Mouse (Mus musculus): ENCODE data around the gene Gas7. TPM values are rescaled to one million over a fixed set of nuclear protein-coding genes. Genes with fewer than 3 reads are reported as not detected.

Gas7 gene
- total RNA-seq, 4 experiments from 2014 or later = 7.8 to 10.3 (median 8.3) TPM

DNA sequence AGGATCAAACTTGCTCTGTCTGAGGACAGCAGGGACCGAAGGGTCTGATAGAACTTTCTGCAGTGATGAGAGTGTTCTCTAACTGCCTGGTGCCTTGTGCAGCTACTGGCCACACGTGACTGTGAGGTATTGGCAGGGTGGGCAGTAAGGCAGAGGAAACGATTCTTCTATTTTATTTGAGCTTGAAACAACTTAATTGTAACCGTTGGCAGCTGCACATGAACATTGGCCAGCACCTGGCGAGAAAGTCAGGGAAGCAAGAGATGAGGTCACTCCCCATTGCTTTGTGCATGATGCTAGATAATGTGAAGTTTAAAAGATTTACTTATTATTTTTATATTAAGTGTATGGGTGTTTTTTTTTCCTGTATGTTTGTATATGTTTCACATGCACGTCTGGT is 77.9 kb downstream of the Gas7 start:
- no peak for DNase-seq (ENCODE audit: low spot score)

DNA sequence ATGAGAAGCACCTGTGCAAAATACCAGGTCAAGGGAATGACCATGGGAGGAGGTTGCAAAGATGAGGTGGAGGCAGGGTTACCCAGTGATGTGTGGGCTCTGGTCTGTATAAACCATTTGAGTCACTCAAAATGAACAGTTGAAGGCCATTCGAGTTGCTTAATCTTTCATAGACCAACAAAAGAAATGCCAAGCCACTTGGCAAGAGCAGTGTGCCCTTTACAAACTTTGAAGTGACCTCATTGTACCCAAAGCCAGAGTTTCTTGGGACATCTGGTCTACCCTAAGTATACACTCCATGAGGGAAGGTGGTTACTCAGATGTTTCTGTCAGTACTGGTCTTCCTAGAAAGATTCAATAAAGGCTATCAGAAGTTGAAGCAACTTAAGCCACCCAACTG is 80.5 kb downstream of the Gas7 start:
- no peak for DNase-seq (ENCODE audit: low spot score)

DNA sequence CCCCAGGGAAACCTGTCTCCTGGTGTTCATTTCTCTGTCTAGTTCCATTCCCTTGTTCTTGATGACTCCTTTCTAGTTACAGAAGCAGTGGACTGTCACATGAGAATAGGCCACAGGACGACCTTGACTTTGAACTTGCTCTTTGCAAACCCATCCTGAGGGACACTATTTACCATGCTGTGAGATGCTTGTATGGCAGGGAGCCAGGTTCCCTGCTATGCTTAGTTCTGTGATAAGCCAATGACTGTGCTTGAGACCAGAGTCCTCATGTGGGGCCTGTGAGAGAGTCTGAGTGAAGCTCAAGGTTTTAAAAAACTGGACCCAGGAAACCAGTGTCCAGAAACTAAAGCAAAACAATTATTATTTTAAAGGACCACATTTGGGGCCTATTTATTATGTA is 81.2 kb downstream of the Gas7 start:
- DNase-seq (ENCODE audit: low spot score) = no peak

DNA sequence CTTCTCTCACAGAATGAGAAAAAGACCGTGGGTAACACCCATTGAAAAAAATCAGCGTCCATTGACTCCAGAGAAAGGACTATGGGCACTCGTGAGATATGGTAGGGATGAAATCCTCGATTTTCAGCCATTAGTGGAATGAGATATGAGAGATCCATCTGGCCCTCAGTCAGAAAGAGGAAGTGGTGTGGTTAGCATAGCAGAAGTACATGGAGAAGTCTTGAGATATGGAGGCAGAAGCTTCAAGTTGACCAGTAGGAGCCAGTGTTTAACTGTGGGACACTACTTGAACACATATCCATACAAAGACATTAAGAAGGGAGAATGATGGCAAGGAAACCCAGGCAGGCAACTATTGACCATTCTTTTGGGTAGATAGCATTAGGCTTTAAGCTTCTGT is 82.1 kb downstream of the Gas7 start:
- no peak for DNase-seq (ENCODE audit: low spot score)

DNA sequence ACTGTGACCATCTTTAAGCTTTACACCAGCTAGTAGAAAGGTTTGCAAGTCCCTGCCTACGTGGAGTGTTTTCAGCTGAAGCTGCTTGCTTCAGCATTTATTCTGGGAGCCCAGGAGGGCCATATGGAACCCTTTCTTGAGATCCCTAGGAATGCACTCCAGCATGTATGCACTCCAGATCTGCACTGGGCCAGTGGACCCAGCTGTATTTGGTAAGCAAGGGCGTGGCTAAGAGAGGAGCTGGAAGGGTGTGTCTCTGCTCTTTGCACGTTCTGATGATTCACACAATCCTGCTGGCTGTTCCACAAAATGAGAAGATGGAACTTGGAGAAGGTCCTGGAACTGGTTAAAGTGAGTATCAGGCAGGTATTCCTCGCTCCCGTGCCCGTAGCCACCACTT is 83.3 kb downstream of the Gas7 start:
- DNase-seq (ENCODE audit: low spot score) = no peak

DNA sequence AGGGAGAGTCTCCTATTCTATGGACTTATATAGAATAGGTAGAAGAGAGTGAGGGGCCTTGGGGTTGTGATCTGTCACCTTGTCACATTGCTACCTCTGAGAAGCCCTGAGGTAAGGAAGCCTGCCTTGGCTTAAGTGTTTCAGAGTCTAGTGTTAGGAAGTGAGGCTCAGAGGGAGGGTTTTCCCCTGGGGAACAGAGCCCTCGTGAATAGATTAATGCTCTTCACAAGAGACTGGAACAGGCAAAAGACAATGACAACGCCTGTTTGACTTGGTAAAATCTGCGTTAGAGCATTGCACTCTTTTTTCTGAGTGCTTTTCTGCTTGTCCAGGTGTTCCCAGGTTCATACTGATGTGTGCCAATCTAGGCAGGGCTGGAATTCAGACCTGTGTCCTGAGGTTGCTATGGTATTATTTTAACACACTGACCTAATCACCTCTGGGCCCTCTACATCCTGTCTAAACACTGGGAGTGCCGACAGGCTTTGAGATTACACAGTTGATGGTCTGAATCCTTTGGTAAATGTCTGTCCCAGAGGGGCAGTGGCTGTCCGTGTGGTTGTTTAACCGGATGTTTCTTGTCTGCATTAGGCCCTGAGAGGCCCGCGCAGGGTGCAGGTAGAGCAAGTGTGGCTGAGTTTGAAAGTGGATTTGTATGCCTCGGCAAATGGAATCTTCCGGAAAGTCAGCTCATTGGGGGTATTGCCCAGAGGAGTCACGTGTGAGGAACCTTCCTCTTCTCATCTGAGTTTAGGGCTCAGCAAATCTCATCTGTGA is 89.6 kb downstream of the Gas7 start:
- DNase-seq (ENCODE audit: low spot score) = no peak

DNA sequence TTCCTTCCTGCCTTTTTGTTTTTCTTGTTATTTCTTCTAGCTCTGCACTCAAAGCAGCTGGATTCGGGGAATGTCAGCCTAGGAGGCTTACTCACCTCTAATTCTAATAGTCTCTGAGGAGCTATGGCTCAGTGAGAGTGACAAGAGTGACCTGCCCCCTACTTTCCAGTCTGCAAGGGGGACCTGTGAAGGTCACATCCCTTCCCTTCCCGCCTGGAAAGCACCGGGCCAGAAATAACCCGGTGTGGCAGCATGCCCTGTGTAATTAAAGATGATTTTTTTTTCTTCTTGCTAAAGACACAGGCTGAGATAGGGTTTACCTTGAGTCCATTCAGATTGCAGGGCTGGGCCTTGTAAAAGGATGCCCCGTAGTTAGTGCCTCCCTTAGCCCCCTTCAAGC is 91.3 kb downstream of the Gas7 start:
- no peak for DNase-seq (ENCODE audit: low spot score)

DNA sequence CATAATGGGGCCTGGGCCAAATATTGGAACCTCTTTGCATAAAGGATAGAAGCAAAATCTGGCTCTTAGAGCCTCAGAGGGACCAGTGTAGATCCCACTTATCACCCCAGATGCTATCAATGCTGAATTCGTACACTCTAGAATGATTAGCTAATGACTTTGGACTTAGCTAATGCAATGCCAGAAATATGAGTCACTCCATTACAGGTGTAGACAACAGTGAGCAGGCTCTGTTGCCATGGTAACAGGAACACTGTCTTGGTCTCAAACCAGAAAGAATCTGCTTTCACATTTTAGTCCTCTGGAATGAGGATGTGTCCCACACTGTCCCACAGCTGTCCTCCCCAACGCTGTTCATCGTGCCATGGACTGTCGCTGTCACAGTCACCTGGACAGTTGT is 94.1 kb downstream of the Gas7 start:
- DNase-seq (ENCODE audit: low spot score) = no peak

DNA sequence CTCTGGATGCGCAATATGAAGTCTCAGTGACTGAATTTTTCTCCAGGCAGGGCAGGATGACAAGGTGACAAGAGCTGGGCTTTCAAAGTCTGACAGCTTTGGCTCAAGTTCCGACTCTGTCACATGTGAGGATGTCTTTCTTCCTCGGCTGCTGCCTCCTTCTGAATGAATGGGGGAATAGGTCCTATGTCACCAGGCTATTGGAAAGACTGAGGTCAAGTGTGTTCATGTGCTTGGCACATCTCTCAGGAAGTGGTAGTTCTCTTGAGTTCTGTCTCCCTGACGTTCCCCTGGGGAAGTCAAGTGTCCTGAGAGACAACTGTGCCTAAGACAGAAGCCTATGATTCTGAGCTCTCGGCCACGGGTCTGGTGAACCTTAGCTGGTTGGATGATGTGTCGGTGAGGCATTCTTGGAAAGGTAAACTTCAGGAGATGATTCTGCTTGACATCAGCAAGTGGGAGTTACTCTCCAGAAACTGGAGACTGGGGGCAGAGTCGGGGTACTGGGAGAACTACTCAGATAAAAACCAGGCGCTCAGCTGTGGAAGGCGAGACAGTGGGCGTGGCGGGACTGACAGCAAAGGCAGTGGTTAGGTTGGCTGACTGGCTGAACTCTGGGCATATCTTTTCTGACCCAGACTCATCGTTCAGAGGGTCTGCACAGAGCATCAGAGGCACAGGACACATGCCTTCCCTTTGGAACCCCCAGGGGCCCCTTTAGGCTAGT is 94.7 kb downstream of the Gas7 start:
- DNase-seq (ENCODE audit: low spot score) = no peak

DNA sequence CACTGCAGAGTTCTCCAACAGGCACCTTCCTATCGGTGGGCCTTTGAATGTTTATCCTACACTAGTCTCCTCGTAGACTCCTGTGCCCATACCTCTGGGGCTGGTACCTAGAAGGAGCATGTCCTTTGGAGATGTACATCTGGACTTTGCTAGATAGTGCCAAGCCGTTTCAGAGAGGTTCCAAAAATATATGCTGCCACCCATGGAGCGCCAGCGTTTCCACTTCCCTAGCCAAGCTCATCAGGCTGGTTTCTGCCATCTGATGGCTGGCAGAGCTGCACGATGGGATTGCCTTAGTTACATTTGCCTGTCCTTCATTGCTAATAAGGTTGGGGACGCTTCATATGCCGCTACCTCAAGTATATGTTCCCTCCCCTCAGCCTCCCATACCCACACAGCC is 97.2 kb downstream of the Gas7 start:
- no peak for DNase-seq (ENCODE audit: low spot score)

DNA sequence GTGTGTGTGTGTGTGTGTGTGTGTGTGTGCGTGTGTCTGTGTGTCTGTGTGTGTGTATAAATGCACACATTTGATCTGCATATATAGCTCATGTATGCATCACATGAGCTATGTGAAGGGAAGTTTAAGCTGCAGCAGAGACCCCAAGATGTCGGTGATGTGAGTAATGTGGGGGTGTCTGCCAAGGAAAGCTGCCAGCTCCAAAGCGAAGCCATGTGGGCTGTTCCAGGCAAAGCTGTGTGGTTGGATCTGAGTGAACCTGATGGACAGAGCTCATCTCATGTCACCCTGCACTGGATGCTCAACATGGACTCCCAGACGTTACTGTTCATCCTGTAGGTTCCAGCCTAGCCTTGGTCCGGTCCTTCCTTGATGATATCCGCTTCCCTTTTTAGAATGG is 99.0 kb downstream of the Gas7 start:
- DNase-seq (ENCODE audit: low spot score) = no peak

DNA sequence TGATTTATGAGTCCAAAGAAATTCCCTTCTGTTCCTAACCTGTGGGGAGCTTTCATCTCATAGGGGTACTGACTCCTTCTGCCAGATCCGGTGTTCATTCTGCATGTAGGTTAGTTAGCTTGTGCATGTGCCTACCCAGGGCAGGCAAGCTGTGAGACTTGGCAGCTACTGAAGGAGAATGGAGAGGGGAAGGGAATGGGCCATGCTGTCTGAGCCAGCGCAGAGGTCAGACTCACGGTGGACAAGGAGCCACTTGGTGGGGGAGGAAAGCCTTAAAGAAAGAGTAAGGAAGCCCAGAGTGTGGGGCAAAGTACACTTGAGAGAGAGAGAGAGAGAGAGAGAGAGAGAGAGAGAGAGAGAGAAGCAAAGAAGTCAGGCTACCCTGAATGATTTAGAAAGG is 101.1 kb downstream of the Gas7 start:
- DNase-seq (ENCODE audit: low spot score) = no peak

DNA sequence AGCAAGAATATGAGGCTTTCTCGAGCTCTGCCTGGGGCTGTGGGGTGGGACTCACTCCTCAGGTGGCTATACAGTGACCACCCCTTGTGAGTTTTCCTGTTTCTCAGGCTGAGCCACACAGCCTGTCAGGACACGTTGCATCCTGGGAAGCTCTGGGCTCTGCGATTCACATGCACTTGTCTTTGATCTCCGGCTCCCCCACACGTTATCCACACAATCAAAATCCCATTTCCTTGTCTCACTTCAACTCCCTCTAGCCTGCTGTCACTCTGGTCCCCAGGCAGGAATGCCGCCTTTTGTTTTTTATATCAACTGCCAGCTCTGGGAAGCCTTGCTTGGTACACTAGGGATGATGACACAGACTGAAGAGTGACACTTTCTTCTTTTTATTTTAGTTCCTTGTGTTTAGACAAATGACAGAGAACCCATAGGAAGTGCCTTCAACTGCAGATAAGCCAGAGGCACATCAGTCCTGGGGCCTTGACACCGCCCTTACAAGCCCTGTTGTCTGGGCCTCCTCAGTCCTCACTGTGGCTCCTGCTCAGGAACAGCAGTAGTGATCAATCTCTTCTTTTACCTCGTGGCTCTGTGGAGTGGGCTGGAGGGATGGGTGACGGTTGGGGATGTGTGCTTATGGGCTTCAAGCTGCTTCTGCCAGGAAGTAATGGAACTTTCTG is 103.7 kb downstream of the Gas7 start:
- no peak for DNase-seq (ENCODE audit: low spot score)

DNA sequence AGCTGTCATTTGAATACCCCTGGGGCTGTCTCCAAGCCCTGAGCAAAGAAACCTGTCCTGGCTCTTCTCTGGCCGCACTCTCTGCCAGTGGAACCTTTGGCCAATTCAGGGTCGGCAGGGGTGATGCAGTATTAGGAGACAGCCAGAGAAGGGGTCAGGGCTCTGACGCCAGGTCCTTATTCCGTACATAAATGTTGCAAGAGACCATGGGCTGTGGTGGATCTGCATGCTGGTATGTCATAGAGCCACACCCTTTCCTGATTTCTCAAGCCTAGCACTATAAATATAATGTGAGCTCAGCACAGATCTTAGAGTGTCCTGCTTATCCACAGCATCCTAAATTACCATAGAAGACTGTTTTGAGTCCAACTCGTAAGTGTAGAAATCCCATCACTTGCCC is 104.3 kb downstream of the Gas7 start:
- no peak for DNase-seq (ENCODE audit: low spot score)

DNA sequence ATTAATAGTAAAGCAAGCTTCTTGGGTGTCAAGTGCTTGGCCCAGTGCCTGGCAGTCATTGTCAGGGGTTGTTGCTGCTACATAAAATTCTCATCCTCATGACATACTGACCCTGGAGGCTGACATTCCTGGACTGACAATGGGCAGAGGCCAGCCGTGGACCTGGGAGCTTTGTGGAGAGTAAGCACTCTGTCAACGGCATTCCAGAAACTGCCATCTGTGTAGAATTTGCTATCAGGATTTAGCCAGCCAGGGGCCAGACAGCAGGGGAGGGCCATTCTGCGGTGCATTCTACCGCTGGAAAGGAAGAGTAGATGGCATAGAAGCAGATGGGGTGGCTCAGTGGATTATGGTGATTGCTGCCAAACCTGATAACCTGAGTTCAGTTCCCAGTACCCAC is 106.4 kb downstream of the Gas7 start:
- DNase-seq (ENCODE audit: low spot score) = no peak

DNA sequence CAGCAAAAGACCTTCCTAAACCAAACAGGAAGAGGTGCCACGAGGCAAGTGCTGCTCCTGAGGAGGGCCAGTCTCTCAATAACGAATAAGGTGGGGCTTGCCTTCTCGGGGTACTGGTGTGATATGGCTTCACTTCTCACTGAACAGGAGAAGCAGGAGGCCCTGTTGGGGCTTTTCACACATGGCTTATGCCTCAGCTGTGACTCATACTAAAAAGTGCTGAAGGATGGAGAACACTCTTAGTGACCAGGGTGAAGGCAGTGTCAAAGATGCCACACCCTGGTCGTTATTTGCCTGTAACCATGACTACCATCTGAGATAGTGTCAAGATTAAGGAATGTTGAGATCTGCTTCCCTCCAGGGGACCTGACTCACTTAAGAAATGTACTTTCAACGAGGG is 107.9 kb downstream of the Gas7 start:
- DNase-seq (ENCODE audit: low spot score) = no peak

DNA sequence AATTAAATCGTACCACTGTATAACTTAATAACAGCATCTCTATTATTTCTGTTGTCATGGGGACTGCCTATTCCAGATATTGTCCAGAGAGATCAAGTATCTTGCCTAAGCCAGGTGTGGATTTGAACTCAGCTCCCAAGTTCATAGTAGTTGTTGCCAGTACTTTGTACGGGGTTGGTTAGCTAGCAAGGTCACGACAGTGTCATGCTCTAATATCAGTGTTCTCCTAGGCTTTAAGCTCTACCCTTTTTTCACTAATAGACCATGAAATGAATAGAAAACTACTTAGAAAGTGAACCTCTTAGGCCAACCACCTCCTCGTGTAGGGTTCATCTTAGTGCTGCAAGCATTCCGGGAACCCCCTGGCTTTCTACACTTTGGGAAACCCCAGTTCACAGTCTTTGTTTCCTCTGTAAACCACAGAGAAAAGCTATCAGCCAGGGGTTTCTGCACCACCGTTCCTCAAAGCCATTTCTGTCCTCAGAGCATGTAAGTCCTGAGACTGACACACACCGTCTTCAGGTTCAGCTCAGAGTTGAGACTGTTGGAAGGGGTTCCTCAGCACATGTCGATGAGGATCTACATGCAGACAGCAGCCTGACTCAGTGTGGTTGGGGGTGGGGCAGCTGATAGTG is 108.9 kb downstream of the Gas7 start:
- DNase-seq (ENCODE audit: low spot score) = no peak

DNA sequence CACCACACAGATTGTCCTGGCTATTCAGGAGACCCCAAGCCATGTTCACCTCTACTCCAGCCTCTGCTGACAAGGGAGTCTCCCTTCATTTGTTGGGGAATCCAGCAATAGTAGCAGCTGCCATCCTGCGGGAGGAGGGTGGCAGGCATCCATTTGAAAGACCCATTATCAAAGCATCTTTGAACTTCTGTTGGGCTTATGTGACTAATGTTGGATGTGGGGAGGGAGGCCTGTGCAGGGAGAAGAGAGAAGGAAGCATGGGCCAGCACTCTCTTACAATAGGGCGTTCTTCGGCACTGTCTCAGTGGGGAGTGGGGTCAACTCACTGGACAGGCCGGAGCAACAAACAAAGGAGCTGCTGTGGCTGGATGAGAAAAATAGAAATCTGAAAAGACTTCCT is 110.3 kb downstream of the Gas7 start:
- DNase-seq (ENCODE audit: low spot score) = no peak

DNA sequence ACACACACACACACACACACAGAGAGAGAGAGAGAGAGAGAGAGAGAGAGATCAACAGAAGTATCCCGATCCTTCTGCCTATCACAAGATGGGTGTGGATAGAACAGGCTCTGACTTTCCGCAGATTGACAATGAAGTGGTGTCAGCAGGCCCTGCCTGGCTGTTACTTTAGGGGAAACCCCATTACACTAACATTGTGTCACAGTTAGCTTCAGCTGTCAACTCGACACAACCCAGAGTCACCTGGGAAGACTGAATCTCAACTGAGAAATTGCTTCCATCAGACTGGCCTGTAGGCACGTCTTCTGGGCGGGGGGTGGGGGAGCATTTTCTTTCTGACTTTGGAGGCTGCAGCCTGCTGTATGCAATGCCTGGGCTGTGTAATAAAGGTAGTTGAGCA is 111.5 kb downstream of the Gas7 start:
- no peak for DNase-seq (ENCODE audit: low spot score)

DNA sequence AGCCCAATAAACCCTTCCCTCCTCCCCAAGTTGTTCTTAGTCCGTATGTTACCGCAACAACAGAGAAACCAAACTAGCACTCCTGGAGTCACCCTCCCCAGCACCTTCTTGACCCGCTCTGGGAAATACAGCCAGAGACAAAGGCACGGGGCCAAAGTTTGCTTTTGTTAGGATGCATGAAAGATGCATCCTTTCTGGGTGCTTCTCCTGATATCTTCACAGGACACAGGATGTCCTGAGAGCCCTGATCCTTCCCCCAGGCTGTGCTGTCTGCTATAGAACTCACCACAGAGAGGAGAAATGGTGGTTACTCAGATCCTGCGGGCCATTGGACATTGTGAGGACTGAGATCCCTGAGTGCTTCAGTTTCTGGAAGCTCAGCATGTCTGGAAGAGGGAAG is 111.9 kb downstream of the Gas7 start:
- DNase-seq (ENCODE audit: low spot score) = no peak

DNA sequence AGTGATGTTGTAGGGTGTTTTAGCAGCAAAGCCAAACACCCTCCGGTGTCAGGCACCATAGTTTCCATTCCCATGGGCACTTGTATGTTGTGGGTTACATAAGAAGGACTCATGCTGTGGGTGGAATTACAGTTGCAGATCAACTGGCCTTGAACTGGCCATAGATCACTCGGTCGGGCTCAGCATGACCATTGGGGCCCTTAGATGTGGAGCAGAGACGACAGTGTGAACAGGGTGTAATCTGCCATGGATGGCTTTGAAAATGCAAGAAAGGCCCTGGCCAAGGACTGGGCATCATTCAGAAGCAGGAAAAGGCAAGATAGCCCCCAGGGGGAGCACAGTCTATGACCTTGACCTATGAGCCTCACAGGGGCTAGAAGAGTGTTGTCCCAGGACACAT is 112.8 kb downstream of the Gas7 start:
- DNase-seq (ENCODE audit: low spot score) = no peak

DNA sequence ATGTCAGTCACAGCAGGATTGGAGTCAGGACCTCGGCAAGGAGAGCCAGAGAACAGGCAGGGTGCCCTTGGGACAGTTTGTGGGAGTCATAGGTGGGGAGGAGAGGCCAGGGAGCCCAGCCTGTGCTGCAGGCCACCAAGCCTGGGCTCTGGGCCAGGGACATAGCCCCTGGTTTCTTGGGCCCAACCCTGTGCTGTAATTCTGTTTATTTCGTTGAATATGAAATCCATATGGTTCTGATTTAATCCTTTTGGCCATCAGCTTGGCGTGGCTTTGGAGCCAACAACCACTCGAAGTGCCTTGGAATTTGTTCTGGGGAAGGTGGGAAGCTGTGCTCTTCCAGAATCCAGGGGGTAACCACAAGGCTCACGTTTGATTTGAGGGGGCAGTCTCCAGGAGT is 113.6 kb downstream of the Gas7 start:
- DNase-seq (ENCODE audit: low spot score) = no peak

DNA sequence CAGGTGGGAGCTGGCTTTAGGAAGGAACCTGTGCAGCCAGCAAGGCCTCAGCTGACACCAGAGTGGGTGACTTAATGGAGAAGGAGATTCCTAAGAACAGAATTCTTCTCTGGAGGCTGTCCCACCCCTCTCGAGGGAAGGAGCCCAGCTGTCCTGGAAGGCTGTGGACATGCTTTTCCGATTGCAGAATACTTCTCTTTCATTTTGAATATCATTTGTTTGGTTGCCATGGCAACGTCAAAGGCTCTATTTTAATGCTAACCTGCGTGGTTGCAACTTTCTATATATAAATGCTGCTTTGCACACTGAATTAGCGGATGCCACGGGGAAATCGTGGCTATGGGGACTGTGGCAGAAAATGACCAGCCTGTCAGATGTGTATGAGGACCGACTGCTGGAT is 115.7 kb downstream of the Gas7 start:
- DNase-seq (ENCODE audit: low spot score) = peak; percentile 55

All from heart, adult 8-10 months (tissue).